Mouse (Mus musculus) testis, postnatal 10 days (tissue): Measurements from ENCODE around the gene Orc5.
"Not testable (repeated sequence)": the region's sequence is repeated elsewhere in the genome, so short reads cannot be mapped to it uniquely, and the experiment has no call there.

Experiments used
- DNase-seq: peaks from one replicate; pipeline ENCODE4 v3.0.0; 2021; ENCODE audit warnings: low spot score

The Orc5 gene

GRCm38 (mm10) chr5:22536695-22537094 is 13.5 kb downstream of the Orc5 start:
- DNase-seq, result no peak

- no peak for DNase-seq
Measured at GRCm38 (mm10) chr5:22532571-22532970, 17.7 kb downstream of the Orc5 start.

- no peak for DNase-seq
Measured at GRCm38 (mm10) chr5:22522612-22523011, 27.6 kb downstream of the Orc5 start.

GRCm38 (mm10) chr5:22519708-22520107 is 30.5 kb downstream of the Orc5 start:
- DNase-seq, result no peak

- DNase-seq, result not testable (repeated sequence)
Measured at GRCm38 (mm10) chr5:22515745-22516144, 34.5 kb downstream of the Orc5 start.

- DNase-seq, result not testable (repeated sequence)
Measured at GRCm38 (mm10) chr5:22514231-22514630, 36.0 kb downstream of the Orc5 start.

- DNase-seq, result not testable (repeated sequence)
Measured at GRCm38 (mm10) chr5:22512579-22512978, 37.6 kb downstream of the Orc5 start.

GRCm38 (mm10) chr5:22511824-22512223 is 38.4 kb downstream of the Orc5 start:
- DNase-seq, result no peak

- no peak for DNase-seq
Measured at GRCm38 (mm10) chr5:22508560-22508959, 41.7 kb downstream of the Orc5 start.

- DNase-seq, result no peak
Measured at GRCm38 (mm10) chr5:22499437-22499836, 50.8 kb downstream of the Orc5 start.

- no peak for DNase-seq
Measured at GRCm38 (mm10) chr5:22491088-22491487, 59.1 kb downstream of the Orc5 start.

- no peak for DNase-seq
Measured at GRCm38 (mm10) chr5:22489091-22489490, 61.1 kb downstream of the Orc5 start.

GRCm38 (mm10) chr5:22486601-22487206 is 63.5 kb downstream of the Orc5 start:
- DNase-seq, result no peak

- DNase-seq, result no peak
Measured at GRCm38 (mm10) chr5:22485764-22486163, 64.5 kb downstream of the Orc5 start.

- no peak for DNase-seq
Measured at GRCm38 (mm10) chr5:22482567-22482966, 67.7 kb downstream of the Orc5 start.

GRCm38 (mm10) chr5:22472445-22472844 is 77.8 kb downstream of the Orc5 start:
- DNase-seq, result not testable (repeated sequence)

- no peak for DNase-seq
Measured at GRCm38 (mm10) chr5:22471243-22471642, 79.0 kb downstream of the Orc5 start.

- DNase-seq, result no peak
Measured at GRCm38 (mm10) chr5:22452871-22453661, 97.2 kb downstream of the Orc5 start.

GRCm38 (mm10) chr5:22452452-22452851 is 97.8 kb downstream of the Orc5 start:
- DNase-seq, result no peak

- DNase-seq, result no peak
Measured at GRCm38 (mm10) chr5:22451764-22452163, 98.5 kb downstream of the Orc5 start.

GRCm38 (mm10) chr5:22449492-22449891 is 100.7 kb downstream of the Orc5 start:
- DNase-seq, result no peak
